Mouse (Mus musculus): ENCODE measurements around the gene Ppt2. TPM values are rescaled to one million over a fixed set of nuclear protein-coding genes. Genes with fewer than 3 reads are reported as not detected.

The Ppt2 gene
- polyA plus RNA-seq, 1 experiment from 2014 or later = 27.3 TPM

DNA sequence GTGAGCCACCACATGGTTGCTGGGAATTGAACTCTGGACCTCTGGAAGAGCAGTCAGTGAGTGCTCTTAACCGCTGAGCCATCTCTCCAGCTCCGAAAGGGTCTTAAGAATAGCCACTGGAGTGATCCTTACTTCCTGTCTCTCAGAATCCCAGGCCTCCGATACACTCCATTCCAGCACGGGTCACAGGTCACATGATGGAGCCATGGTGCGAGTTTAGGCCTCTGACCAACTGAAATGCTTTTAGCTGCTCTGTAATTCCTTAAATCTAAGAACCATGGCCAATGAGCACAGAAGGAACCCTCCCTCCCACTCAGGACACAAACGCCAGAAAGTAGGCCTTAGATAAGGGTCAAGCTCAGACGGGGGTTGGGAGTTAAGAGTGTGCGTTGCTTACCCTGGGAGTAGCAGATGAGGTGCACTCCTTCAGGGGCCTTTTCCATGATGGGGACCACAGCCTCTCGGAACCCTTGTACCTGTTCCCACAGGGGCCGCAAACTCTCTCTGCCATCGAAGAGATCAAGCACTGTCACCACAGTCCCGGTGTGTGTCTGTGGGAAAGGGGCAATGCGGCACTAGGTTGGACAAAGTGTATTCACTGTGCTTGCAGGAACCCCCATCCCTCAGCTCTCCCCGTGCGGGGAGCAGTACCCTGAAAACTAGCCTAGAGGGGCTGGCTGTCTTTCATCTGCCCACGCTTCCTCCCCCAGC is 2.1 kb downstream of the Ppt2 start:
- H3K27me3 ChIP-seq (ENCODE audit: control insufficient read depth, insufficient read depth, low read length) = peaks cover 15% of the 10 kb centered on the region
- no peak for ATAC-seq (replicated peaks; ENCODE audit: extremely low read depth, insufficient read depth, low FRiP score)
- 49% methylated on average over 16 of the region's 16 CpGs for WGBS
- peak overlapping the region; percentile 78 for H3K4me2 ChIP-seq (ENCODE audit: low read depth, low read length)
- H3K9ac ChIP-seq (ENCODE audit: low read length) = peak overlapping the region; percentile 84
- peak overlapping the region; percentile 96 for H3K27ac ChIP-seq (ENCODE audit: low read length)
- peaks cover 26% of the 10 kb centered on the region for H3K4me1 ChIP-seq (ENCODE audit: control insufficient read depth, insufficient read depth, low read length)
- H3K4me3 ChIP-seq (ENCODE audit: low read length) = peak overlapping the region; percentile 83
- H3K36me3 ChIP-seq (ENCODE audit: control insufficient read depth, insufficient read depth) = peaks cover 12% of the 10 kb centered on the region
- no peaks in the 10 kb centered on the region for H3K9me3 ChIP-seq (replicated peaks; ENCODE audit: control insufficient read depth, low read length)

DNA sequence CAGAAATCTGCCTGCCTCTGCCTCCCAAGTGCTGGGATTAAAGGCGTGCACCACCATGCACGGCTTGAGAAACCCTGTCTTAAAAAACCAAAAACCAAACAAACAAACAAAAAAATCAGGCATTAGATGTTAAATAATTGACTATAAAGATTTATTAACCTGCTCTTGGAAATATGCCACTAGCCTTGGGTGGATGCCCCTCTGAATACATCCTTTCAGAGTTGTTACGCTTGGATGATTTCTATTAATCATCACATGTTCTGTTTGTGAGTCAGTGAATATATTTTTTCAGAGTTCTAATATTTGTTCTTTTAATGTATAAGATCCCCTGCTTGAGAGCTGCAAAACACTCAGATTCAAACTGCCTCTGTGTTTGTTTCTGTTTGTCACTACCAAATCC is 3.3 kb downstream of the Ppt2 start:
- no peak overlapping the region for H3K4me2 ChIP-seq (ENCODE audit: low read depth, low read length)
- ATAC-seq (replicated peaks; ENCODE audit: extremely low read depth, insufficient read depth, low FRiP score) = no peak
- H3K4me1 ChIP-seq (ENCODE audit: control insufficient read depth, insufficient read depth, low read length) = peaks cover 21% of the 10 kb centered on the region
- H3K4me3 ChIP-seq (ENCODE audit: low read length) = no peak overlapping the region
- H3K36me3 ChIP-seq (ENCODE audit: control insufficient read depth, insufficient read depth) = peaks cover 14% of the 10 kb centered on the region
- 91% methylated on average over 3 of the region's 3 CpGs for WGBS
- H3K27ac ChIP-seq (ENCODE audit: low read length) = no peak overlapping the region
- H3K9ac ChIP-seq (ENCODE audit: low read length) = no peak overlapping the region
- peaks cover 3% of the 10 kb centered on the region for H3K27me3 ChIP-seq (ENCODE audit: control insufficient read depth, insufficient read depth, low read length)
- H3K9me3 ChIP-seq (replicated peaks; ENCODE audit: control insufficient read depth, low read length) = no peaks in the 10 kb centered on the region

DNA sequence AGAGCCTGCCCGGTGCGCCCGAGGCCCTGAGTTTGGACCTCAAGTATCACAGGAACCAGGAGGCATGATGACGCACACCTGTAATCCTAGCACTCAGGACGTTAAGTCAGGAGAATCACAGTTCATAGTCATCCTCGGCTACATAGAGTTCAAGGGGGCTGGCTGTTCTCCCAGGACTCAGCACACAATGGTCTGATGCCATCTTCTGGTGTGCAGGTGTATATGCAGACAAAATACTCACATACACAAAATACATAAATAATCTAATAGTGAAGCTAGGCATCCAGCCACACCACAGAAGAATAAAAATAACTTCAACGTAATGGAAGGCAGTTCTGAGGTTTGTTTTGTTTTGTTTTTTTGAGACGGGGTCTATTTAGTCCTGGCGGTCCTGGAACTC is 5.1 kb downstream of the Ppt2 start:
- Histone ChIP-seq H3K4me2 (ENCODE audit: low read depth, low read length) (no peak overlapping the region), H3K27me3 (ENCODE audit: control insufficient read depth, insufficient read depth, low read length) (no peaks in the 10 kb centered on the region), H3K4me3 (ENCODE audit: low read length) (no peak overlapping the region), H3K4me1 (ENCODE audit: control insufficient read depth, insufficient read depth, low read length) (peaks cover 9% of the 10 kb centered on the region), H3K9me3 (replicated peaks; ENCODE audit: control insufficient read depth, low read length) (no peaks in the 10 kb centered on the region), H3K27ac (ENCODE audit: low read length) (no peak overlapping the region), H3K9ac (ENCODE audit: low read length) (no peak overlapping the region), H3K36me3 (ENCODE audit: control insufficient read depth, insufficient read depth) (peaks cover 18% of the 10 kb centered on the region)
- 84% methylated on average over 9 of the region's 9 CpGs for WGBS
- no peak for ATAC-seq (replicated peaks; ENCODE audit: extremely low read depth, insufficient read depth, low FRiP score)

DNA sequence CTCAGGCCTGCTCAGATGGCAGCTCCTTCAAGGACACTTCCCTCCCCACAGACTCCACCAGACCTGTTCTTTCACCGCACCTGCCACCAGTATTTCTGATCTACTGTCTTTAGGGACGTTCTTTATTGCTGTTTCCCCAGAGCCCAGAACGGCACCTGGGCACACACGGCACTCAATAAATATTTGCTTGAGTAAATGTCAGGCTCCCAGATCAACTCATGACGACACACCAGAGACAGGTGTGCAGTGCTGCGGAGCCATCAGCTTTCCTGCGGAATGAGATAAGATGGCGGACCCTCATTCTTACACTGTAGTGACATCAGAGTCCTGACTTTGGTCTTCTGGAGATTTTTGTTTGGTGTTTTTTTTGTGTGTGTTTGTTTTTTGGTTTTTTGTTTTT is 7.3 kb downstream of the Ppt2 start:
- no peak for ATAC-seq (replicated peaks; ENCODE audit: extremely low read depth, insufficient read depth, low FRiP score)
- Histone ChIP-seq H3K27me3 (ENCODE audit: control insufficient read depth, insufficient read depth, low read length) (no peaks in the 10 kb centered on the region), H3K27ac (ENCODE audit: low read length) (no peak overlapping the region), H3K36me3 (ENCODE audit: control insufficient read depth, insufficient read depth) (peaks cover 23% of the 10 kb centered on the region), H3K4me2 (ENCODE audit: low read depth, low read length) (no peak overlapping the region), H3K9ac (ENCODE audit: low read length) (no peak overlapping the region), H3K4me3 (ENCODE audit: low read length) (no peak overlapping the region), H3K4me1 (ENCODE audit: control insufficient read depth, insufficient read depth, low read length) (peaks cover under 1% of the 10 kb centered on the region), H3K9me3 (replicated peaks; ENCODE audit: control insufficient read depth, low read length) (no peaks in the 10 kb centered on the region)
- WGBS = 87% methylated on average over 8 of the region's 8 CpGs

DNA sequence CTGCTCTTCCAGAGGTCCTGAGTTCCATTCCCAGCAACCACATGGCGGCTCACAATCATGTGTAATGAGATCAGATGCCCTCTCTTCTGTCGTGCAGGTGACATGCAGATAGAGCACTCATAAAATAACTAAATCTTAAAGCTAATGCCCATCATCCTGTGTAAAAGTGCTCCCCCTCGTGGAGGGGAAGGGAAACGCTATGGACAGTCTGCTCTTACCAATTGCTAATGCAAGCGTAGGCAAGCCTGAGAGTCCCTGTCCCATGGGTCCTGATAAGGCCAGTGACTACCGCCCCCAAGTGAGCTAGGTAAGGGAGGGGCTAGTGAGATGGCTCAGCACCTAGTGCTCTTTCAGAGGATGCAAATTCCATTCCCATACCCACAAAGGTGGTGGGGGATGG is 9.3 kb downstream of the Ppt2 start:
- ATAC-seq (replicated peaks; ENCODE audit: extremely low read depth, insufficient read depth, low FRiP score) = no peak
- no peaks in the 10 kb centered on the region for H3K27me3 ChIP-seq (ENCODE audit: control insufficient read depth, insufficient read depth, low read length)
- no peak overlapping the region for H3K27ac ChIP-seq (ENCODE audit: low read length)
- no peaks in the 10 kb centered on the region for H3K9me3 ChIP-seq (replicated peaks; ENCODE audit: control insufficient read depth, low read length)
- H3K4me1 ChIP-seq (ENCODE audit: control insufficient read depth, insufficient read depth, low read length) = no peaks in the 10 kb centered on the region
- no peak overlapping the region for H3K4me3 ChIP-seq (ENCODE audit: low read length)
- WGBS = 21% methylated on average over 6 of the region's 6 CpGs
- H3K36me3 ChIP-seq (ENCODE audit: control insufficient read depth, insufficient read depth) = peaks cover 26% of the 10 kb centered on the region
- H3K9ac ChIP-seq (ENCODE audit: low read length) = no peak overlapping the region
- H3K4me2 ChIP-seq (ENCODE audit: low read depth, low read length) = no peak overlapping the region

DNA sequence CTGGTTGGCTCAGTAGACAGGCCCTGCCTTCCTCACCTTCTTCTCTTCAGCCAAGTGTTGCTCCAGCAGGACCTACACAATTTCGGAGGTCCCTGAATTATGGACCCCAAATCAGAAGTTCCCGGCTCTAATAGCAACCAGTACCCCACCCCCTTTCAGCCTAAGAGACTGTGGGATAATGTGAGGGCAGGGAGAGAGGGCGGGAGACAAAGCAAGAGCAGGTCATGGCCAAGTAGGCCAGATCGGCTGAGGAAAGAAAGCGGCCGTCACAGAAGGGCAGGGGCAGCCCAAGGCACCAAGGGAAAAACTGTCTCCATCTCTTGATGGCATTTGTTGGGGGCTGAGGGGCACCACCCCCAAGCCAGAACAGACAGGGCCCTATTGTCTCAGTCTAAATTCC is 12.4 kb downstream of the Ppt2 start, which contains the start of gene Egfl8:
Gene Egfl8, minus strand, starts transcription at position 101 of the 400 bp plus-strand sequence.
- Histone ChIP-seq H3K9me3 (replicated peaks; ENCODE audit: control insufficient read depth, low read length) (no peaks in the 10 kb centered on the region), H3K4me2 (ENCODE audit: low read depth, low read length) (no peak within 1 kb of the TSS), H3K36me3 (ENCODE audit: control insufficient read depth, insufficient read depth) (peaks cover 27% of the 10 kb centered on the region), H3K27ac (ENCODE audit: low read length) (no peak within 1 kb of the TSS), H3K4me1 (ENCODE audit: control insufficient read depth, insufficient read depth, low read length) (no peaks in the 10 kb centered on the region), H3K4me3 (ENCODE audit: low read length) (no peak within 1 kb of the TSS), H3K27me3 (ENCODE audit: control insufficient read depth, insufficient read depth, low read length) (no peaks in the 10 kb centered on the region), H3K9ac (ENCODE audit: low read length) (no peak within 1 kb of the TSS)
- no peak for ATAC-seq (replicated peaks; ENCODE audit: extremely low read depth, insufficient read depth, low FRiP score)
- 70% methylated on average over 6 of the region's 6 CpGs for WGBS

DNA sequence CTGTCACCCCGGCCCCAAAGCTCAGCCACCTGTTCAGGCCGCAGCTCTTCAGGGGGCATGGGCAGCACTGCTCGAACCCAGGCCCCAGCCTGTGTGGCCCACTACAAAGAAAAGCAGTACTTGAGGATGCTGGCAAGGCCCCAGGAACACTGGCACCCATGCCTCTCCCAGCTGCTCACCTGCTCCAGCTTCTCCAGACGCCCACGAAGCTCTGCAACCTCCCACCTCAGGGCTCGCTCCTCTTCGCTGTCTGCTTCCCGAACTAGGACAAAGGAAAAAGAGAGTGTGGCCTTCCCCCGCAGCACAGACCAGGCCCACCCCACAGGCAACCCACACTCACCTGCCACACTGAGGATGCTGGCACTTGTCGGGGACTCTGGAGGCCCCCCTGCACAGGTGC is 14.5 kb downstream of the Ppt2 start:
- Histone ChIP-seq H3K4me2 (ENCODE audit: low read depth, low read length) (no peak overlapping the region), H3K4me1 (ENCODE audit: control insufficient read depth, insufficient read depth, low read length) (peaks cover 4% of the 10 kb centered on the region), H3K9me3 (replicated peaks; ENCODE audit: control insufficient read depth, low read length) (no peaks in the 10 kb centered on the region), H3K4me3 (ENCODE audit: low read length) (no peak overlapping the region), H3K27ac (ENCODE audit: low read length) (no peak overlapping the region), H3K27me3 (ENCODE audit: control insufficient read depth, insufficient read depth, low read length) (no peaks in the 10 kb centered on the region), H3K36me3 (ENCODE audit: control insufficient read depth, insufficient read depth) (peaks cover 24% of the 10 kb centered on the region), H3K9ac (ENCODE audit: low read length) (no peak overlapping the region)
- 88% methylated on average over 10 of the region's 10 CpGs for WGBS
- no peak for ATAC-seq (replicated peaks; ENCODE audit: extremely low read depth, insufficient read depth, low FRiP score)

DNA sequence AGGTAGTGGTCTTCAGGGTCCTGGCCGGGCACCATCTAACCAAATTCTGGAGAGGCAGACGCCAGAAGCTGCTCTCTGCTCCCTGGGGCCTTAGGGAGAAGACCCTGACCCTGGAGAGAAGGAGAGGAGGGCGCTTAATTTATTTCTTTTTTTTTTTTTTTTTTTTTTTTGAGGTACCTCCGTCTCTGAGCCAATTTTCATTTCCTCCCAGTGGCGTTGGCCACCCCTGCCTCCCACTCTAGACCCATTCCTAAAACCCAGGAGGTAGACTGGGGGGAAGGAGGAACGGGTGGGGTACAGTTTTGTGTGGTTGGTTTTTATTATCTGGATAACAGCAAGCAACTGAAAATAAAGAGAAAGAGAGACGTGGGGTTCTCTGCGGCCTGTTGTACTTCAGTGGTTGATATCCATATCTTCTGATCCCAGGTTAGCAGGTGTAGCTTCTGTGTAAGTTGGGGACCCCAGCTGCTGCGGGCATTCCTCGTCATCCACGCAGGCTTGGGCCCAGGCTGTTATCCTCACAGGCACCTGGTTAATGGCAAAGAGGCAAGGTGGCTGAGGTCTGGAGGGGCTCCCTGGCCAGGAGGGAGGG is 15.2 kb downstream of the Ppt2 start:
- Histone ChIP-seq H3K4me3 (ENCODE audit: low read length) (no peak overlapping the region), H3K36me3 (ENCODE audit: control insufficient read depth, insufficient read depth) (peaks cover 24% of the 10 kb centered on the region)
- 85% methylated on average over 11 of the region's 11 CpGs for WGBS

DNA sequence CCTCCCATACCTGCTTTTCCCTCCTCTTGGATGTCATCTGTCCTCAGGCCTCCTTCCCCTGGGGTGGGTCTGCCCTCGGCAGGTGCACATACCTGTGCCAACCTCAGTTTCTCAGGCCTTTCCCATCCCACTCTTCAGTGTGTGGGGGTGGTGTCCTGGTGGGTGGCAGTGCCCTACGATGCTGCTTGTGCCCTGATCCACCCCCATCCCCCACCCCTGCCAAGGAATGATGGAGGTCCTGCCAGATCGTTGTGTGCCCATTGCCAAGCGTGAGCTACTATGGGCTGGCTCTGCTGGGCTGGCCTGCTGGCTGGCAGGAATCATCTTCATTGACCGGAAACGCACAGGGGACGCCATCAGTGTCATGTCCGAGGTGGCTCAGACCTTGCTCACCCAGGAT is 17.3 kb downstream of the Ppt2 start:
- H3K4me1 ChIP-seq (ENCODE audit: control insufficient read depth, insufficient read depth, low read length) = peaks cover 27% of the 10 kb centered on the region
- no peak overlapping the region for H3K4me2 ChIP-seq (ENCODE audit: low read depth, low read length)
- H3K9me3 ChIP-seq (replicated peaks; ENCODE audit: control insufficient read depth, low read length) = no peaks in the 10 kb centered on the region
- no peaks in the 10 kb centered on the region for H3K27me3 ChIP-seq (ENCODE audit: control insufficient read depth, insufficient read depth, low read length)
- no peak overlapping the region for H3K9ac ChIP-seq (ENCODE audit: low read length)
- no peak overlapping the region for H3K27ac ChIP-seq (ENCODE audit: low read length)
- WGBS = 92% methylated on average over 8 of the region's 8 CpGs
- no peak overlapping the region for H3K4me3 ChIP-seq (ENCODE audit: low read length)
- no peak for ATAC-seq (replicated peaks; ENCODE audit: extremely low read depth, insufficient read depth, low FRiP score)
- peaks cover 24% of the 10 kb centered on the region for H3K36me3 ChIP-seq (ENCODE audit: control insufficient read depth, insufficient read depth)

More for the DNA sequence above, 15.2 kb downstream of the Ppt2 start:
- Histone ChIP-seq H3K9ac (ENCODE audit: low read length) (no peak overlapping the region), H3K9me3 (replicated peaks; ENCODE audit: control insufficient read depth, low read length) (no peaks in the 10 kb centered on the region), H3K4me2 (ENCODE audit: low read depth, low read length) (no peak overlapping the region), H3K27ac (ENCODE audit: low read length) (no peak overlapping the region), H3K4me1 (ENCODE audit: control insufficient read depth, insufficient read depth, low read length) (peaks cover 10% of the 10 kb centered on the region), H3K27me3 (ENCODE audit: control insufficient read depth, insufficient read depth, low read length) (no peaks in the 10 kb centered on the region)
- ATAC-seq (replicated peaks; ENCODE audit: extremely low read depth, insufficient read depth, low FRiP score) = no peak

Measured in heart, embryonic 16.5 days (tissue).